ENCODE assay signal across 8 mouse cellular contexts in the genomic region with DNA sequence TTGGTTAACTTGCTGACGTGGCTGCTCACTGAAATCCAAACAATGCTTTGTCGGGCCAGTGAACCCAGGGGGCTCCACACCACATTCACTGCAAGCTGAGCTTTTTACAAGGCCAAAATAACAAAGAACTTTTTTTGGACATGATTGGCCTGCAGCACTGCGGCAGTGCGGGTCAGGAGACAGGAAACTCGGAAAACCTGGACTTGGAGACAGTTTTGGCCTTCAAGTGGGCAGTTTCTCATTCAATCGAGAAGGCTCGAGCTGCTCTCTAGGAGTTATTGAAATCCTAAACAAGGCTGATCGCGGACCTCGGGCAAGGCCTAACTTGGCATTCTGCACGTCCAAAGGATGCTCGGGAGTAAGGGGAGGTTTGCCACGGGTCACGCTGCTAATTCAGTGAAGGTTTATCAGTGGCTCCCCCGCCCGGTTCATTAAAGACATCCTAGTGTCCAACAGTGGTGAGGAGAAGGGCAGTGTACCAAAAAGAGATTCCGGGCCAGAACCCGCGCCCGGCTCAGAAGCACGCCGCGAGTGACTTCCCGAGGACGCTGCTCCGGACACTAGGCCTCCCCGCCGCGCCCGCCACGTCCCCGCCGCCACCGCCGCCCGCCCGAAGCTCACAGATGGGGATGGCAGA. TPM values are rescaled to one million over a fixed set of nuclear protein-coding genes. Genes with fewer than 3 reads are reported as not detected.
DNase-seq lines count a peak whose midpoint lies in the region; ATAC-seq lines count a peak whose summit lies in the region.

No protein-coding gene starts in this region.

- 1% methylated on average over 37 of the region's 37 CpGs for WGBS in embryonic facial prominence, embryonic 12.5 days
- WGBS in hindbrain, embryonic 15.5 days: under 1% methylated on average over 37 of the region's 37 CpGs
- under 1% methylated on average over 37 of the region's 37 CpGs for WGBS in liver, embryonic 12.5 days (ENCODE audit: insufficient replicate concordance)

- peak overlapping the region; percentile 84 for H3K4me2 ChIP-seq in embryonic facial prominence, embryonic 12.5 days (replicated peaks)
- H3K4me2 ChIP-seq in hindbrain, embryonic 15.5 days: peak overlapping the region; percentile 73
- H3K4me2 ChIP-seq in liver, embryonic 12.5 days: peak overlapping the region; percentile 80

- DNase-seq in layer of hippocampus, postnatal 14 days (ENCODE audit: low spot score in 2 of 2): peak; percentile 37 to 39
- DNase-seq in layer of hippocampus, adult 9-10 months (ENCODE audit: low spot score): no peak
- DNase-seq in MN1 (ENCODE audit: low spot score): peak; percentile 67

- peak overlapping the region; percentile 93 for H3K9ac ChIP-seq in embryonic facial prominence, embryonic 12.5 days
- H3K9ac ChIP-seq in hindbrain, embryonic 15.5 days: peak overlapping the region; percentile 85
- peak overlapping the region; percentile 78 for H3K9ac ChIP-seq in liver, embryonic 12.5 days

- H3K4me1 ChIP-seq in embryonic facial prominence, embryonic 12.5 days: peaks cover 6% of the 10 kb centered on the region; the same call in 1 of the 2 replicates
- H3K4me1 ChIP-seq in hindbrain, embryonic 15.5 days (replicated peaks): peaks cover 14% of the 10 kb centered on the region
- H3K4me1 ChIP-seq in liver, embryonic 12.5 days: peaks cover 13% of the 10 kb centered on the region

- H3K27me3 ChIP-seq in embryonic facial prominence, embryonic 12.5 days: no peaks in the 10 kb centered on the region
- H3K27me3 ChIP-seq in hindbrain, embryonic 15.5 days: no peaks in the 10 kb centered on the region
- no peaks in the 10 kb centered on the region for H3K27me3 ChIP-seq in liver, embryonic 12.5 days (replicated peaks)

- ATAC-seq in embryonic facial prominence, embryonic 12.5 days (ENCODE audit: insufficient number of reproducible peaks, insufficient read depth, low FRiP score, low TSS enrichment): peak; percentile 44
- peak; percentile 78 for ATAC-seq in hindbrain, embryonic 15.5 days (ENCODE audit: low FRiP score, low read depth)
- peak; percentile 68 for ATAC-seq in liver, embryonic 12.5 days
- ATAC-seq in neutrophil, adult 5-6 weeks (ENCODE audit: extremely low read depth, insufficient number of reproducible peaks, low FRiP score, poor library complexity, severe bottlenecking): peak; percentile 14; the same call in 1 of the 2 replicates
- ATAC-seq in monocyte, adult 5-6 weeks (replicated peaks; ENCODE audit: insufficient number of reproducible peaks, low FRiP score, low TSS enrichment, poor library complexity, severe bottlenecking): no peak; the same call in 1 of the 2 replicates

- peaks cover 27% of the 10 kb centered on the region for H3K36me3 ChIP-seq in embryonic facial prominence, embryonic 12.5 days
- H3K36me3 ChIP-seq in hindbrain, embryonic 15.5 days: peaks cover 17% of the 10 kb centered on the region
- peaks cover 34% of the 10 kb centered on the region for H3K36me3 ChIP-seq in liver, embryonic 12.5 days

- H3K27ac ChIP-seq in embryonic facial prominence, embryonic 12.5 days: peak overlapping the region; percentile 85
- peak overlapping the region; percentile 90 for H3K27ac ChIP-seq in hindbrain, embryonic 15.5 days (replicated peaks)
- peak overlapping the region; percentile 72 for H3K27ac ChIP-seq in liver, embryonic 12.5 days

- H3K4me3 ChIP-seq in embryonic facial prominence, embryonic 12.5 days: peak overlapping the region; percentile 75
- H3K4me3 ChIP-seq in hindbrain, embryonic 15.5 days: peak overlapping the region; percentile 77
- H3K4me3 ChIP-seq in liver, embryonic 12.5 days: peak overlapping the region; percentile 82

- no peaks in the 10 kb centered on the region for H3K9me3 ChIP-seq in embryonic facial prominence, embryonic 12.5 days
- no peaks in the 10 kb centered on the region for H3K9me3 ChIP-seq in hindbrain, embryonic 15.5 days
- H3K9me3 ChIP-seq in liver, embryonic 12.5 days (replicated peaks): no peaks in the 10 kb centered on the region

RNA-seq across cellular contexts. Expression of a gene that starts 0.5 kb away (rescaled TPM):
- 100 to 1,000 TPM; 112 to 115 TPM for total RNA-seq in layer of hippocampus, postnatal 14 days (2021)
- 221 and 238 TPM in 2 replicates for polyA plus RNA-seq in embryonic facial prominence, embryonic 12.5 days (2016; fragmentation: Nextera tagmentation; extraction: Ambion mirVana)
- polyA plus RNA-seq in hindbrain, embryonic 15.5 days (2015; fragmentation: Nextera tagmentation; extraction: Ambion mirVana): 162 and 163 TPM in 2 replicates
- polyA plus RNA-seq in liver, embryonic 12.5 days (2016; fragmentation: Nextera tagmentation; extraction: Ambion mirVana): 138 TPM in 2 replicates
- 87.2 and 95.2 TPM in 2 replicates for total RNA-seq in neutrophil, adult 5-6 weeks (2017)
- 226 to 245 TPM (median 232 TPM) in 3 replicates for total RNA-seq in monocyte, adult 5-6 weeks (2017)
